Mouse (Mus musculus) heart, adult 2 months (tissue): ENCODE measurements at regions not wholly inside any gene's neighbourhood (a gene's known extent, or its start where the extent isn't known, plus 50 kb on each side); places are given as distances from the start of the nearest gene placed in this dataset.

Experiments
- CTCF ChIP-seq: fragments of 200-600 bp; IDR thresholded peaks from 2 replicates; pipeline ENCODE4 v1.8.1; 2022; ENCODE audit warnings: antibody characterized with exemption, mild to moderate bottlenecking, moderate library complexity
- EP300 ChIP-seq: fragments of 200-500 bp; IDR thresholded peaks from 2 replicates; pipeline ENCODE4 v1.6.1; 2011; ENCODE audit warnings: low read depth, low read length, control low read depth; ENCODE audit not compliant: insufficient read depth
- POLR2A ChIP-seq: fragments of 200-500 bp; IDR thresholded peaks from 2 replicates; pipeline ENCODE4 v1.6.1; 2011; ENCODE audit warnings: mild to moderate bottlenecking, low read depth, low read length, control low read depth; ENCODE audit not compliant: insufficient read depth

DNA sequence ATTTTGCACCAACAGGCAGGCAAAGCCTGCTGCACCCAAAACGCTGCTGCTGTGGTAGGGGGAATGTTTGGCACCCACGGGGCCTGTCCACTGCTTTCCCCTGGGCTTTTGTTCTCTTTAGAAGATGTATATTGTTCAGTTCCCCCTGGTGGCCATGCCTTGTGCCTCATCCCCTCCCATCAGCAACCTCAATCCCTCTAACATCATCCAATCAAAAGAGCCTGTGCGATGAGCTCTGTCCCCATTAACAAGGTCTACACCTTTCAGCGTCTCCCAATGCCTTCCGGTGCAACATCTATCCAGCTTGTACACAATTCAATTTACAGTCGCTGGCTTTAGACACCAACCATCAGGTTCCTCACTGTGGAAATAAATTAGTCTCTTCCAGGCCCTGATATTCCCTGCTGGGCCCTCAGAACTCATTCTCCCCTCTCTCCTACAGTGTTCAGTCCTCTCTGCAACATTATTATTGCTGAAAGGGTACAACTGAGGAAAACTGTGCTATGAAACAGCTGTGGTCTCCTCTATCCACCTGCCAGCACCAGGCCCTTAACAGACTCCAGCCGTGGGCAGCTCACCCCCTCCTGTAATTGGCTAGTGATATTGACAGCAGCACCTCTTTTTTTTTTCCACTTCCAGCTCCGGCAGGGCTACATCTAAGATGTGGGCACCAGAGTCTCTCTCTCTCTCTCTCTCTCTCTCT, 75.5 kb upstream of the Ankrd34c start:
- TF ChIP-seq POLR2A (no peak), CTCF (no peak), EP300 (no peak)
